ENCODE assay signal across 29 mouse cellular contexts in genomic region chr6:33401161-33401560, GRCm38 (mm10).
A peak's percentile ranks its signal among the peaks of the same experiment; 100 is the strongest.
DNase-seq lines count a peak whose midpoint lies in the region; ATAC-seq and TF ChIP-seq lines count a peak whose summit lies in the region.
"Had no signal": no experiment of that assay in that cellular context is flagged by ENCODE, and none has a peak within 500 bp of the region (broad histone marks: within the 10 kb centered on the region; RNA-seq: fewer than 3 reads in every experiment).

No protein-coding gene starts in this region.

- H3K4me1 ChIP-seq in bone marrow macrophage, adult 2 months (ENCODE audit: control insufficient read depth, insufficient read depth, low read length), result peaks cover 30% of the 10 kb centered on the region
- peaks cover 5% of the 10 kb centered on the region; the same call in 1 of the 2 replicates for H3K4me1 ChIP-seq in midbrain, embryonic 16.5 days (ENCODE audit: control insufficient read depth, insufficient read depth, low read length)
- H3K4me1 ChIP-seq: embryonic facial prominence, embryonic 12.5 days; heart, embryonic 12.5 days; limb, embryonic 12.5 days; neural tube, embryonic 12.5 days had no signal

- no peak overlapping the region for H3K4me2 ChIP-seq in midbrain, embryonic 16.5 days (ENCODE audit: low read length)
- H3K4me2 ChIP-seq: embryonic facial prominence, embryonic 12.5 days; heart, embryonic 12.5 days; hindbrain, embryonic 13.5 days; limb, embryonic 12.5 days; liver, embryonic 11.5 days; midbrain, embryonic 12.5 days; neural tube, embryonic 12.5 days had no signal

- H3K36me3 ChIP-seq in midbrain, embryonic 16.5 days (ENCODE audit: control insufficient read depth, insufficient read depth, low read length), result no peaks in the 10 kb centered on the region
- H3K36me3 ChIP-seq: embryonic facial prominence, embryonic 12.5 days; heart, embryonic 12.5 days; hindbrain, embryonic 13.5 days; limb, embryonic 12.5 days; midbrain, embryonic 12.5 days; neural tube, embryonic 12.5 days had no signal

- no peaks in the 10 kb centered on the region for H3K9me3 ChIP-seq in midbrain, embryonic 16.5 days (replicated peaks; ENCODE audit: control insufficient read depth, low read length, poor library complexity, severe bottlenecking)
- H3K9me3 ChIP-seq: embryonic facial prominence, embryonic 12.5 days; heart, embryonic 12.5 days; hindbrain, embryonic 13.5 days; limb, embryonic 12.5 days; midbrain, embryonic 12.5 days; neural tube, embryonic 12.5 days had no signal

- 99% methylated on average over 2 of the region's 2 CpGs for WGBS in midbrain, embryonic 16.5 days

- no peak for TF ChIP-seq POLR2A in bone marrow macrophage, adult 2 months (IDR thresholded peaks at IDR 0.05; ENCODE audit: borderline replicate concordance, low read depth, low read length)

- TF ChIP-seq CTCF in bone marrow macrophage, adult 2 months (IDR thresholded peaks at IDR 0.05; ENCODE audit: low read depth, low read length), result no peak

- H3K9ac ChIP-seq in midbrain, embryonic 16.5 days (ENCODE audit: low read depth, low read length), result no peak overlapping the region
- H3K9ac ChIP-seq: embryonic facial prominence, embryonic 12.5 days; heart, embryonic 12.5 days; hindbrain, embryonic 13.5 days; limb, embryonic 12.5 days; liver, postnatal 0 days; midbrain, embryonic 12.5 days; neural tube, embryonic 12.5 days had no signal

- no peaks in the 10 kb centered on the region for H3K27me3 ChIP-seq in midbrain, embryonic 16.5 days (ENCODE audit: control insufficient read depth, insufficient read depth, low read depth, low read length)
- H3K27me3 ChIP-seq: embryonic facial prominence, embryonic 12.5 days; heart, embryonic 12.5 days; hindbrain, embryonic 13.5 days; limb, embryonic 12.5 days; midbrain, embryonic 12.5 days; neural tube, embryonic 12.5 days had no signal

- DNase-seq in layer of hippocampus, adult 9-11 months, result peak; percentile 8
- DNase-seq in layer of hippocampus, postnatal 25 days (ENCODE audit: extremely low spot score in 1 of 2, low spot score in 1 of 2), result no peak
- peak; percentile 56 for DNase-seq in 416B (ENCODE audit: low read depth)
- DNase-seq in c-Kit-positive CD71-positive TER-119-positive erythroid progenitor cells, embryonic 14.5 days (ENCODE audit: low spot score), result no peak
- DNase-seq in kidney, adult 11 months, result no peak
- DNase-seq: adrenal gland, postnatal 10 days; cerebellum, adult 9-10 months; gastrocnemius, adult 2 months; heart, postnatal 14 days; kidney, postnatal 10 days; liver, postnatal 0 days; retina, postnatal 1 day; right cerebral cortex, postnatal 25 days; thymus, adult 2 months; thymus, postnatal 4 days had no signal

- H3K4me3 ChIP-seq in bone marrow macrophage, adult 2 months (ENCODE audit: insufficient read depth, low read length), result no peak overlapping the region
- no peak overlapping the region for H3K4me3 ChIP-seq in midbrain, embryonic 16.5 days (ENCODE audit: low read depth, low read length)
- H3K4me3 ChIP-seq: embryonic facial prominence, embryonic 12.5 days; gastrocnemius, adult 2 months; heart, embryonic 12.5 days; hindbrain, embryonic 13.5 days; limb, embryonic 12.5 days; midbrain, embryonic 12.5 days; neural tube, embryonic 12.5 days had no signal

- peak; percentile 92 for ATAC-seq in megakaryocyte, adult 5-6 weeks (ENCODE audit: poor library complexity, severe bottlenecking)
- no peak for ATAC-seq in midbrain, embryonic 16.5 days
- ATAC-seq: activated CD4-positive, CD25-positive, alpha-beta regulatory T cell, adult 4 months; forebrain, embryonic 14.5 days; inflammation-experienced regulatory T-cells, adult 6 months; liver, postnatal 0 days had no signal

- peak overlapping the region; percentile 45 for H3K27ac ChIP-seq in bone marrow macrophage, adult 2 months (ENCODE audit: insufficient read depth, low read depth, low read length)
- no peak overlapping the region for H3K27ac ChIP-seq in midbrain, embryonic 16.5 days (ENCODE audit: low read length)
- H3K27ac ChIP-seq: embryonic facial prominence, embryonic 12.5 days; gastrocnemius, adult 2 months; hindbrain, embryonic 13.5 days; limb, embryonic 12.5 days; midbrain, embryonic 12.5 days; neural tube, embryonic 12.5 days; stomach, postnatal 0 days had no signal

Comparison
In these comparisons a context has a peak if more than half of its experiments do, and no peak if none do; other contexts are left out.
1. DNase-seq: peak in layer of hippocampus, adult 9-11 months (single experiment) and 416B (single experiment); none in layer of hippocampus, postnatal 25 days (0 of 2), c-Kit-positive CD71-positive TER-119-positive erythroid progenitor cells, embryonic 14.5 days (single experiment) and kidney, adult 11 months (single experiment).